Mouse (Mus musculus) embryonic facial prominence, embryonic 11.5 days (tissue): ENCODE measurements around the gene Pdcd2l. TPM values are rescaled to one million over a fixed set of nuclear protein-coding genes. Genes with fewer than 3 reads are reported as not detected.
A peak's percentile ranks its signal among the peaks of the same experiment; 100 is the strongest.
"Not testable (repeated sequence)": the region's sequence is repeated elsewhere in the genome, so short reads cannot be mapped to it uniquely, and the experiment has no call there.

Experiments
- ATAC-seq: fragments of 200-750 bp; cut with Nextera tagmentation; replicated peaks from 2 replicates; pipeline ENCODE4 v1.8.0; 2017; ENCODE audit warnings: low read depth; ENCODE audit not compliant: insufficient number of reproducible peaks, low FRiP score, low TSS enrichment
- DNase-seq: peaks from one replicate; pipeline ENCODE4 v3.0.0-alpha.2; 2015; ENCODE audit warnings: low spot score
- H3K27ac ChIP-seq: fragments of 300-500 bp; sonication (generic); replicated peaks from 2 replicates; pipeline ENCODE4 v1.5.1; 2014; ENCODE audit warnings: mild to moderate bottlenecking, low read depth, low read length, control low read depth
- H3K27me3 ChIP-seq: fragments of 300-500 bp; sonication (generic); 2 replicates; pipeline ENCODE4 v1.6.1; 2014; ENCODE audit warnings: mild to moderate bottlenecking, low read length, moderate library complexity, mixed read lengths; ENCODE audit not compliant: control insufficient read depth, insufficient read depth
- H3K36me3 ChIP-seq: fragments of 300-500 bp; sonication (generic); replicated peaks from 2 replicates; pipeline ENCODE4 v1.6.1; 2014; ENCODE audit warnings: low read depth, mild to moderate bottlenecking, low read length, moderate library complexity, mixed read lengths; ENCODE audit not compliant: control insufficient read depth, insufficient read depth
- H3K4me1 ChIP-seq: fragments of 300-500 bp; sonication (generic); 2 replicates; pipeline ENCODE4 v1.6.1; 2014; ENCODE audit warnings: low read length, mixed read lengths; ENCODE audit not compliant: control insufficient read depth, insufficient read depth
- H3K4me2 ChIP-seq: fragments of 300-500 bp; sonication (generic); 2 replicates; pipeline ENCODE4 v1.6.1; 2014; ENCODE audit warnings: low read depth, mild to moderate bottlenecking, control low read depth, low read length, moderate library complexity
- H3K4me3 ChIP-seq: fragments of 300-500 bp; sonication (generic); 2 replicates; pipeline ENCODE4 v1.5.1; 2014; ENCODE audit warnings: low read depth, low read length, control low read depth
- H3K9ac ChIP-seq: fragments of 300-500 bp; sonication (generic); replicated peaks from 2 replicates; pipeline ENCODE4 v1.6.1; 2014; ENCODE audit warnings: mild to moderate bottlenecking, control low read depth, low read length
- H3K9me3 ChIP-seq: fragments of 300-500 bp; sonication (generic); replicated peaks from 2 replicates; pipeline ENCODE4 v1.6.1; 2016; ENCODE audit warnings: mild to moderate bottlenecking, low read length, inconsistent platforms, mixed read lengths; ENCODE audit not compliant: control insufficient read depth
- WGBS: fragments of 180-500 bp; shearing (Covaris S2); extraction: QIAGEN DNeasy Blood & Tissue Kit; methylation state at CpG from one replicate; pipeline ENCODE4 v1.1.7; 2014; 5-methylcytosine and 5-hydroxymethylcytosine counted together
- polyA plus RNA-seq: library from polyadenylated mRNA; unstranded; fragments of >200 nt; fragmentation: Nextera tagmentation; extraction: Ambion mirVana; gene quantifications from 2 replicates; pipeline ENCODE4 v1.2.1, GENCODE M21; 2014

Gene Pdcd2l
- polyA plus RNA-seq, 1 experiment from 2014 or later: 59.0 TPM

GRCm38 (mm10) chr7:34206331-34206730, 9.9 kb upstream of the Pdcd2l start:
- ATAC-seq (no peak), DNase-seq (no peak)
- WGBS: 92% methylated on average over 6 of the region's 6 CpGs
- H3K4me3 ChIP-seq: no peak overlapping the region
- no peak overlapping the region for H3K27ac ChIP-seq
- H3K9ac ChIP-seq: no peak overlapping the region
- peaks cover 21% of the 10 kb centered on the region for H3K36me3 ChIP-seq
- H3K4me1 ChIP-seq: no peaks in the 10 kb centered on the region
- H3K27me3 ChIP-seq: no peaks in the 10 kb centered on the region
- no peaks in the 10 kb centered on the region for H3K9me3 ChIP-seq
- no peak overlapping the region for H3K4me2 ChIP-seq

DNA sequence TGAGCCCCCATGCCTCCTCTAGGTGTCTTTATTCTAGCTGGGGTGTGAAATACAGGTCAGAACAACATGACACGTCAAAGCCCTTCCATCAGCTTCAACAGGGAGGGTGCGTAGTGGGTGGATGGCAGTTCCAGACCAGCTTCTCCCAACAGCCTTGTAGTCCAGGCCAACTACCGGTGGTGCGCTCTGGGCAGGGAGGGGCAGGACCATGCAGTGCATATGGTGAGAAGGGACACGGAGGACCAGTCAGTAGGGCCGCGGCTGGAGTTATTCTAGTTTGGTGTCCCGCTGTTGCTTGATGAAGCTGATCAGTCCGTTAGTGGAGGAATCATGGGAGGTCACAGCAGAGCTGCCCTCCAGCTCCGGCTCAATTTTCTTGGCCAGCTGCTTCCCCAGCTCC, 5.7 kb upstream of the Pdcd2l start:
- not testable (repeated sequence) for H3K9ac ChIP-seq, H3K27ac ChIP-seq, ATAC-seq, H3K27me3 ChIP-seq, DNase-seq, H3K4me2 ChIP-seq, H3K9me3 ChIP-seq, H3K4me1 ChIP-seq, H3K4me3 ChIP-seq
- peaks cover 19% of the 10 kb centered on the region for H3K36me3 ChIP-seq
- WGBS: 91% methylated on average over 10 of the region's 10 CpGs

DNA sequence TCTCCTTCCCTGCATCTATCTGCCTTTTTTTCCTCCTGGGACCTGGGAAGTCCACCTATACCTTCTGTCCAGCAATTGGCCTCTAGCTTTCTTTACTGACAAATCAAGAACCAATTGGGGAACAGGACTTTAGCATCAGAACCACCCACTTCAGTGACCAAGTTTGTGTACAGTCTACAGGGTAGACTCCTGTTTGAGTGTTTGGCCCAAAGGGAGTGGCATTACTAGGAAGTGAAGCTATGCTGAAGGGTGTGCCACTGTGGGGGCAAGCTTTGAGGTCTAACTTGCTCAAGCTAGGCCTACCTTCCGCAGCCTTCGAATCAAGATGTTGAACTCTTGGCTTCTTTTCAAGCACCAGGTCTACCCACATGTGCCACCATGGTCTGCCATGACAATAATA, 4.4 kb upstream of the Pdcd2l start:
- WGBS: 97% methylated on average over 2 of the region's 2 CpGs
- Histone ChIP-seq H3K9me3 (no peaks in the 10 kb centered on the region), H3K27ac (no peak overlapping the region), H3K36me3 (peaks cover 18% of the 10 kb centered on the region), H3K4me1 (no peaks in the 10 kb centered on the region), H3K27me3 (no peaks in the 10 kb centered on the region), H3K4me3 (no peak overlapping the region), H3K4me2 (no peak overlapping the region), H3K9ac (no peak overlapping the region)
- DNase-seq (no peak), ATAC-seq (no peak)

DNA sequence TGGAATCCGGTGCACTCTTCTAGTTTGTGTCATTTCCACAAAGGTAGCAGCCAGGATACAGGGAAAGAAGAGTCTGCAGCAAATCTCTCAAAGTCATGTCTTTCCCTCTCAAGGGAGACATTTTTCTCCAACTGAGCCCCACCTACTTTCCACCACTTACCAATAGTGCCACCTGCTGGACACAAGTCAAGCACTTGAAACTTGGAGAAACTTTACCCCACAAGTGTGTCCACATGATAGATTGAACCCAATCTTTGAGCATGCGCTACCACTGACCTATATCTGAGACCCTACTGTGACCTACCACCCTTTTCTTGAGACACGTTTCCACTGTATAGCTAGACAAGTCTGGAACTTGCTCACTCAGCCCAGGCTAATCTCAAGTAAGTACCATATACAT, 1.9 kb upstream of the Pdcd2l start:
- no peaks in the 10 kb centered on the region for H3K4me1 ChIP-seq
- no peaks in the 10 kb centered on the region for H3K9me3 ChIP-seq
- H3K9ac ChIP-seq: no peak overlapping the region
- peaks cover 8% of the 10 kb centered on the region for H3K36me3 ChIP-seq
- WGBS: 59% methylated on average over 3 of the region's 3 CpGs
- H3K27ac ChIP-seq: no peak overlapping the region
- ATAC-seq: no peak
- DNase-seq: peak; percentile 38
- H3K27me3 ChIP-seq: no peaks in the 10 kb centered on the region
- no peak overlapping the region for H3K4me2 ChIP-seq
- H3K4me3 ChIP-seq: no peak overlapping the region

DNA sequence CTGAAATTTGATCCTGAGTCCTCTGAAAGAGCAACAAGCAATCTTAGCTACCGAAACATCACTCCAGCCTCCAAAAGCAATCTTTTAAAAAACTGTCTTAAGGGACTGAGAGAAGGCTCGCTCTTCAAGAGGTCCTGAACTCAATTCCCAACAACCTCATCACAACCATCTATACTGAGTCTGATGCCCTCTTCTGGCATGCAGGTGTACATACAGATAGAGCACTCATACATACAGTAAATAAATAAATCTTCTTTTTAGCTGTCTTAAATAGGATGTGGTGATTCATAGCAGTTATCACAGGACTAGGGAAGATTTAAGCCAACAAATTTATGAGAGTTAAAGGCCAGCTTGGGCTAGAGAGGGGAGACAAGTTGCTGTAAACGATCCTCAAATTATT, 829 bp downstream of the Pdcd2l start:
- H3K4me1 ChIP-seq: no peaks in the 10 kb centered on the region

GRCm38 (mm10) chr7:34192825-34193224, 3.6 kb downstream of the Pdcd2l start:
- Histone ChIP-seq H3K27ac (no peak overlapping the region), H3K9ac (no peak overlapping the region), H3K4me1 (no peaks in the 10 kb centered on the region), H3K9me3 (no peaks in the 10 kb centered on the region), H3K36me3 (peaks cover 2% of the 10 kb centered on the region; the same call in 1 of the 2 replicates), H3K4me2 (no peak overlapping the region), H3K4me3 (no peak overlapping the region), H3K27me3 (no peaks in the 10 kb centered on the region)
- ATAC-seq (no peak), DNase-seq (no peak)
- 92% methylated on average over 6 of the region's 6 CpGs for WGBS

More for the DNA sequence above, 829 bp downstream of the Pdcd2l start:
- H3K27me3 ChIP-seq: no peaks in the 10 kb centered on the region
- H3K36me3 ChIP-seq: peaks cover 2% of the 10 kb centered on the region; the same call in 1 of the 2 replicates
- H3K4me2 ChIP-seq: peak overlapping the region; percentile 77
- peak overlapping the region; percentile 92 for H3K9ac ChIP-seq
- WGBS: 44% methylated on average over 3 of the region's 3 CpGs
- ATAC-seq (no peak), DNase-seq (no peak)
- no peaks in the 10 kb centered on the region for H3K9me3 ChIP-seq
- no peak overlapping the region for H3K27ac ChIP-seq
- peak overlapping the region; percentile 99 for H3K4me3 ChIP-seq

DNA sequence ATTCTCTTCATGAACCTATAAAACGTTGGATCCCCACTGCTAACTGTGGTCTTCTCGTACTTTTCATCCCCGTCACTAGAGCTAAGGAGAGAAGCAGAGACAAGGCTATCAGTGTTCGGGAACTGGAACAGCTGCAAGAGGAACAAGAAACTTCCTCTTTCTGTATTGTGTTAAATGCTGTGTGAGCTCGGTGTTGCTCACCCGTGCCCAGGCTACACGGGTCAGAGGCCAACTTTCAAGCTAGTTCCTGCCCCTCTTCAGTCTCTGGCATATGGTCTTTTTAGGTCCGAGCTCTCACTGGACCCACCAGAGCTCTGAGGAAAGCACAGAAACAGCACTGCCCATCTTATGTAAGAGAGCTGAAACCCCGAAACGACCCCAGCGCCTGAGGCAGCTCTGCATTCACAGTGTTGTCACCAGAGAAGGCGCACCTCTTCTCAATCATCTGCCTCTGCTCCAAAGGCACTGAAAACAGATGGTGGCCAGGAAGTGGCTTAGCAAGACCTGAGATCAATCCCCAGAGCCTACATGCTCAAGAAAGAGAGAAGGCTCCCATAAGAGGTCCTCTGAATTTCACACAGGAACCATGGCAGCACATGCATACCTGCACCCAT, 7.0 kb downstream of the Pdcd2l start:
- H3K9me3 ChIP-seq: no peaks in the 10 kb centered on the region
- WGBS: 85% methylated on average over 12 of the region's 12 CpGs
- no peaks in the 10 kb centered on the region for H3K4me1 ChIP-seq
- no peaks in the 10 kb centered on the region for H3K27me3 ChIP-seq
- no peak overlapping the region for H3K4me3 ChIP-seq
- no peak overlapping the region for H3K4me2 ChIP-seq
- no peak overlapping the region for H3K27ac ChIP-seq
- ATAC-seq (no peak), DNase-seq (no peak)
- H3K36me3 ChIP-seq: peaks cover 2% of the 10 kb centered on the region; the same call in 1 of the 2 replicates
- no peak overlapping the region for H3K9ac ChIP-seq

- H3K27ac ChIP-seq: no peak overlapping the region
- no peaks in the 10 kb centered on the region for H3K27me3 ChIP-seq
- DNase-seq (no peak), ATAC-seq (peak; percentile 79)
- no peak overlapping the region for H3K4me3 ChIP-seq
- no peak overlapping the region for H3K4me2 ChIP-seq
- H3K36me3 ChIP-seq: no peaks in the 10 kb centered on the region; the same call in 1 of the 2 replicates
- WGBS: 69% methylated on average over 3 of the region's 3 CpGs
- H3K9ac ChIP-seq: no peak overlapping the region
- no peaks in the 10 kb centered on the region for H3K4me1 ChIP-seq
- no peaks in the 10 kb centered on the region for H3K9me3 ChIP-seq
Measured at GRCm38 (mm10) chr7:34183794-34184193, 12.7 kb downstream of the Pdcd2l start.
